Mouse (Mus musculus) C3H10T1/2 (cell line): ENCODE results near the gene Inafm1. TPM values are rescaled to one million over a fixed set of nuclear protein-coding genes. Genes with fewer than 3 reads are reported as not detected.

ENCODE experiments used
- polyA plus RNA-seq, 2 experiments: library from polyadenylated mRNA; unstranded; fragments of >200 nt; fragmentation: generic; extraction: Trizol; gene quantifications; one replicate each; pipeline ENCODE4 v1.2.1; 2012; ENCODE audit warnings: missing spikeins in 2 of 2

Inafm1 gene
- polyA plus RNA-seq = 10 to 100 TPM in 1 of 2 experiments, 1 to 10 TPM in 1; 6.0 to 31.6 TPM

GRCm38 (mm10) chr7:16273081-16273765 lies at the start of gene Inafm1:
TSS of gene Inafm1 (minus strand) at chr7:16273617.

DNA sequence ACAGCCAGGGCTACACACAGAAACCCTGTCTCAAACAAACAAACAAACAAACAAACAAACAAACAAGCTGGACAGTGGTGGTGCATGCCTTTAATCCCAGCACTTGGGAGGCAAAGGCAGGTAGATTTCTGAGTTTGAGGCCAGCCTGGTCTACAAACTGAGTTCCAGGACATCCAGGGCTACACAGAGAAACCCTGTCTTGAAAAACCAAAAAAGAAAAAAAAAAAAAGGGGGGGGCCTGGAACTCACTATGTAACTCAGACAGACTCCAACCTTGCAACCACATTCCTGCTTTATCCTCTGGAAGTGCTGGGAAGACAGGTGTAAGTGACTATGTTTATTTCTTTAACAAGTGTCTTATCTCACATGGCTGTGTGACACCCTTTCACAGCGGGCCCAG lies 34.7 kb upstream of the Inafm1 start, which contains the start of gene Bbc3:
Bbc3 (plus strand) TSS at position 301 of the 400 bp plus-strand sequence.

DNA sequence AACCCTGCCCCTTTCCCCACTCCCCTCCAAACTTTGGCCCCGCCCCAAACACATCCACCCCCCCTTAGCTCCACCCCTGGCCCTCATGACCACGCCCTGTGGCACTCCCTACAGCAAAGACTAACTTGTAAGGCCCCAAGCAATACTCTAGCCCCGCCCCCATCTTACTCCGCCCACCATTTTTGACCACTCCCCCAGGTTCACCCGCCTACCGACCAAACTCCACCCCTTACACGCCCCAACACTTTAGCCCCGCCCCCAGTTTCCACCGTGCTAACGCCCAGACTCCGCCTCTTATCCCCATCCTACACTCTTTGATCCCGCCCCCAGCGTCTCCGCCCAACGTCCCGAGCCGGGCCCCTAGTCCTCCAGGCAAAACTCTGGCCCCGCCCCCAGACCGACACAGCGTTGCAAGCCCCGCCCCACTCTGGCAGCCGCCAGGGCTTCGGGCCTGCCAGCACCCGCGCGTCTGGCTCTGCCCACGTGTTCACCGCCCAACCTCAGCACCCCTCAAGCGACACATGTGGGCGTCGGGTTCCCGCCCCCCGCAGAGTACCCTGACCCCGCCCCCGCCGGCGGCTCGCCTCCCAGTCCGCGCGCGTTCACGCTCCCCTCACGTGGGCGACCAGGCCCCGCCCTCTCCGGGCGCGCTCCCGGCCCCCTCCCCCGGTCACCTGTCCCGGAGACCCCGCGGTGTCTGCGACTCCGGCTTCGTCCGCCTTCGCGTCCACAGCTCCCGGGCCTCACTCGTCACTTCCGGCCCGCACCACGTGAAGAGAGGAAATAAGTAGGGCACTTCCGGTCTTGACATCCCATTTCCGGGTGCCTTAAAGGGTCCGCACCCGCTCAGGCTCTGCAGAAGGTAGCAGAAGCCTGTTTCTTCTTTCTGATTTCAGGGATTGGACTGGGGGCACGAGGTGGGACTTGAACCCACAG lies 12.9 kb upstream of the Inafm1 start, which contains the start of gene Ccdc9:
Ccdc9 (minus strand) TSS at position 770 of the 936 bp plus-strand sequence.

GRCm38 (mm10) chr7:16259110-16259590 lies 14.3 kb downstream of the Inafm1 start, which contains the start of gene C5ar1:
TSS of gene C5ar1 (minus strand) at chr7:16259540.

GRCm38 (mm10) chr7:16244067-16244466 lies 29.4 kb downstream of the Inafm1 start, which contains the start of gene C5ar2:
TSS of gene C5ar2 (minus strand) at chr7:16244154.

Other genes with a start within 250 kb of the Inafm1 start
- gene Bicra, start 225.7 kb downstream of the Inafm1 start, polyA plus RNA-seq = 1 to 10 TPM in 1 of 2 experiments, under 1 TPM in 1; 0.85 to 7.8 TPM
- under 1 TPM in 1 of 2 experiments, not detected in 1; 0.02 TPM for gene Zfp541, start 211.8 kb downstream of the Inafm1 start, polyA plus RNA-seq
- gene Napa, start 175.2 kb downstream of the Inafm1 start, polyA plus RNA-seq = 100 to 1,000 TPM in 1 of 2 experiments, 10 to 100 TPM in 1; 94.8 to 117 TPM
- 10 to 100 TPM; 22.0 to 35.8 TPM for gene Kptn, start 153.7 kb downstream of the Inafm1 start, polyA plus RNA-seq
- under 1 TPM in 1 of 2 experiments, not detected in 1; 0.37 TPM for gene Slc8a2, start 143.8 kb downstream of the Inafm1 start, polyA plus RNA-seq
- 1 to 10 TPM in 1 of 2 experiments, under 1 TPM in 1; 0.43 to 5.6 TPM for gene Meis3, start 98.5 kb downstream of the Inafm1 start, polyA plus RNA-seq
- gene Dhx34, start 51.6 kb downstream of the Inafm1 start, polyA plus RNA-seq = 10 to 100 TPM in 1 of 2 experiments, 1 to 10 TPM in 1; 7.0 to 11.8 TPM
- gene C5ar2, start 29.5 kb downstream of the Inafm1 start, polyA plus RNA-seq = not detected
- not detected for gene C5ar1, start 14.1 kb downstream of the Inafm1 start, polyA plus RNA-seq
- gene Ccdc9, start 13.2 kb upstream of the Inafm1 start, polyA plus RNA-seq = 10 to 100 TPM; 16.9 to 48.0 TPM
- 10 to 100 TPM in 1 of 2 experiments, 1 to 10 TPM in 1; 6.2 to 26.3 TPM for gene Bbc3, start 34.8 kb upstream of the Inafm1 start, polyA plus RNA-seq
- 100 to 1,000 TPM; 106 to 121 TPM for gene Sae1, start 114.2 kb upstream of the Inafm1 start, polyA plus RNA-seq
- gene Zc3h4, start 127.3 kb upstream of the Inafm1 start, polyA plus RNA-seq = 10 to 100 TPM in 1 of 2 experiments, 1 to 10 TPM in 1; 7.3 to 31.0 TPM
- 100 to 1,000 TPM; 125 to 211 TPM for gene Tmem160, start 179.2 kb upstream of the Inafm1 start, polyA plus RNA-seq
- gene Npas1, start 204.1 kb upstream of the Inafm1 start, polyA plus RNA-seq = under 1 TPM; 0.06 to 0.20 TPM